Mouse (Mus musculus): Measurements from ENCODE around the gene Arhgap25. TPM values are rescaled to one million over a fixed set of nuclear protein-coding genes. Genes with fewer than 3 reads are reported as not detected.

Gene Arhgap25
- total and polyA plus RNA-seq, 3 experiments, result 3.4 to 5.2 TPM; not detected in 1

GRCm38 (mm10) chr6:87537678-87538077 lies 4.6 kb upstream of the Arhgap25 start:
- DNase-seq (ENCODE audit: low read depth, low spot score), result no peak
- no peak overlapping the region for H3K4me3 ChIP-seq (ENCODE audit: control insufficient read depth in 1 of 2, insufficient read depth in 1 of 2, low read depth in 2 of 2, low read length in 2 of 2)
- no peaks in the 10 kb centered on the region for H3K9me3 ChIP-seq (replicated peaks; ENCODE audit: insufficient read depth, low read length)
- H3K9ac ChIP-seq (ENCODE audit: control insufficient read depth, low read depth, low read length, poor library complexity, severe bottlenecking), result no peak overlapping the region
- no peak for TF ChIP-seq NRF1 (IDR thresholded peaks at IDR 0.05; ENCODE audit: insufficient read depth, low read depth, low read length, poor library complexity, severe bottlenecking)
- TF ChIP-seq MEF2A (IDR thresholded peaks at IDR 0.05; ENCODE audit: extremely low read depth, insufficient replicate concordance, low read depth, low read length, poor library complexity, severe bottlenecking), result no peak
- TF ChIP-seq ELF1 (IDR thresholded peaks at IDR 0.05; ENCODE audit: low read depth, low read length), result no peak
- TF ChIP-seq SIN3A (IDR thresholded peaks at IDR 0.05; ENCODE audit: low read length), result no peak
- TF ChIP-seq GATA1 (IDR thresholded peaks at IDR 0.05; ENCODE audit: low read depth, low read length), result no peak
- no peak for TF ChIP-seq CTCF (IDR thresholded peaks at IDR 0.05 in 2 of 3, conservative IDR thresholded peaks at IDR 0.05 in 1 of 3; ENCODE audit: control insufficient read depth in 1 of 3, insufficient read depth in 1 of 3, low read depth in 2 of 3, low read length in 3 of 3, poor library complexity in 1 of 3, severe bottlenecking in 1 of 3)
- TF ChIP-seq BHLHE40 (IDR thresholded peaks at IDR 0.05; ENCODE audit: borderline replicate concordance, low read depth, low read length), result no peak
- TF ChIP-seq ZC3H11A (IDR thresholded peaks at IDR 0.05; ENCODE audit: low read depth, low read length), result no peak
- no peak for TF ChIP-seq GABPA (IDR thresholded peaks at IDR 0.05; ENCODE audit: low read depth, low read length)
- no peak for TF ChIP-seq TAL1 (IDR thresholded peaks at IDR 0.05; ENCODE audit: low read length)
- no peak for TF ChIP-seq MAZ (IDR thresholded peaks at IDR 0.05; ENCODE audit: low read depth, low read length)
- TF ChIP-seq MYC (IDR thresholded peaks at IDR 0.05; ENCODE audit: low read depth, low read length), result no peak
- no peak for TF ChIP-seq HCFC1 (IDR thresholded peaks at IDR 0.05; ENCODE audit: low read depth, low read length)
- no peak for TF ChIP-seq MAX (IDR thresholded peaks at IDR 0.05; ENCODE audit: low read length)
- H3K27me3 ChIP-seq (ENCODE audit: control insufficient read depth in 1 of 2, insufficient read depth in 2 of 2, low read length in 2 of 2), result no peaks in the 10 kb centered on the region
- H3K79me2 ChIP-seq (ENCODE audit: control insufficient read depth, insufficient read depth, low read length, poor library complexity), result no peaks in the 10 kb centered on the region; the same call in 1 of the 2 replicates
- no peak overlapping the region for H3K27ac ChIP-seq (ENCODE audit: control insufficient read depth, low read depth, low read length)
- H3K4me1 ChIP-seq (ENCODE audit: control insufficient read depth in 1 of 2, insufficient read depth in 2 of 2, low read length in 2 of 2), result peaks cover 17 to 40% of the 10 kb centered on the region in 2 experiments
- peaks cover 0 to 34% of the 10 kb centered on the region in 2 experiments; a peak in 2 of 4 replicates for H3K36me3 ChIP-seq (ENCODE audit: control insufficient read depth in 1 of 2, insufficient read depth in 2 of 2, low read length in 2 of 2)

GRCm38 (mm10) chr6:87536270-87536669 lies 3.2 kb upstream of the Arhgap25 start:
- Histone ChIP-seq H3K27me3 (ENCODE audit: control insufficient read depth in 1 of 2, insufficient read depth in 2 of 2, low read length in 2 of 2) (no peaks in the 10 kb centered on the region), H3K79me2 (ENCODE audit: control insufficient read depth, insufficient read depth, low read length, poor library complexity) (no peaks in the 10 kb centered on the region; the same call in 1 of the 2 replicates), H3K27ac (ENCODE audit: control insufficient read depth, low read depth, low read length) (no peak overlapping the region), H3K4me1 (ENCODE audit: control insufficient read depth in 1 of 2, insufficient read depth in 2 of 2, low read length in 2 of 2) (peaks cover 15 to 31% of the 10 kb centered on the region in 2 experiments), H3K9me3 (replicated peaks; ENCODE audit: insufficient read depth, low read length) (no peaks in the 10 kb centered on the region), H3K36me3 (ENCODE audit: control insufficient read depth in 1 of 2, insufficient read depth in 2 of 2, low read length in 2 of 2) (peaks cover 0 to 33% of the 10 kb centered on the region in 2 experiments; a peak in 2 of 4 replicates), H3K9ac (ENCODE audit: control insufficient read depth, low read depth, low read length, poor library complexity, severe bottlenecking) (no peak overlapping the region), H3K4me3 (ENCODE audit: control insufficient read depth in 1 of 2, insufficient read depth in 1 of 2, low read depth in 2 of 2, low read length in 2 of 2) (no peak overlapping the region; a peak in 1 of 4 replicates)
- TF ChIP-seq ELF1 (IDR thresholded peaks at IDR 0.05; ENCODE audit: low read depth, low read length) (no peak), HCFC1 (IDR thresholded peaks at IDR 0.05; ENCODE audit: low read depth, low read length) (no peak), CHD1 (IDR thresholded peaks at IDR 0.05; ENCODE audit: low read depth, low read length) (no peak), SMC3 (IDR thresholded peaks at IDR 0.05; ENCODE audit: low read depth, low read length) (no peak), USF2 (IDR thresholded peaks at IDR 0.05; ENCODE audit: borderline replicate concordance in 1 of 2, insufficient read depth in 1 of 2, low read depth in 1 of 2, low read length in 2 of 2) (no peak), BHLHE40 (IDR thresholded peaks at IDR 0.05; ENCODE audit: borderline replicate concordance, low read depth, low read length) (no peak)
- DNase-seq (ENCODE audit: low read depth, low spot score), result no peak

Measured in MEL (cell line).